Mouse (Mus musculus) ES-CJ7 (cell line): ENCODE data around the gene Trpv4.
A peak's percentile ranks its signal among the peaks of the same experiment; 100 is the strongest.

Source experiments
- DNase-seq: peaks from one replicate; pipeline ENCODE4 v3.0.0; 2011; ENCODE audit warnings: low read depth, low spot score

The Trpv4 gene

GRCm38 (mm10) chr5:114658255-114658654 is at the start of gene Trpv4:
Gene Trpv4 (minus strand): TSS chr5:114658421.
- no peak for DNase-seq

DNA sequence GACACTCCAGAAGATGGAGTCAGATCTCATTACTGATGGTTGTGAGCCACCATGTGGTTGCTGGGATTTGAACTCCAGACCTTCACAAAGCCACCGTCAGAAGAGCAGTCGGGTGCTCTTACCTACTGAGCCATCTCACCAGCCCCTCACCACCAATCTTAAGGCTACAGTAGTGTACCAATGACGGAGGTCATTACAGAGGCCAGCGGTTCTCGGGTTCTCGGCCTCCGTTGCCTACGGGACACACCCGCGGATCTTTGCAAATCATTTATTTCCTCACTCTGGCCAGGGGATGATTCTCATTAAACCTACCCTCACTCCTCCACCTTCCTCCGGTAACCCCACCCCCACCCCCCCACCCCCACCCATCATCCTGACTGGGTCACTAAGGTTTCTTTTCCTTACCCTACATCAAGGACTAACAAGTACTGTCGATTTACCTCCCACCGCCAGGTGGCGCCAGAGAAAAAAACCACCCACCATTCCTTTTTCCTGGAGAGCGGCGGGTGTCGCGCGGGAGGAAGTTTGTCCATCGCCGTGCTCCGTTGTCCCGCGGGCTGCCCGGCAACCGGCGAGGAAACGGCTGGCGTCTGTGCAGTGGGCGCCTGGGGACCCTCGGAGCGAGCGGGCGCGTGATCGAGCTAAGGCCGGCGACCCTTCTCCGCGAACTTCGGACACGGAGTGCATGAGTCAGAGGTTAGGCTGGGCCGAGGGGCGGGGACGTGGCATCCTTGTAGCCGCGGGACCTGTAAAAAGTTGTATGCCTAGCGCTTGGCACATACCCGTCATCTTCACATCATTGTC is 49.2 kb upstream of the Trpv4 start, which contains the start of gene Tchp:
Gene Tchp (plus strand): TSS at position 496 of the 804 bp plus-strand sequence.
- DNase-seq = peak; percentile 96

DNA sequence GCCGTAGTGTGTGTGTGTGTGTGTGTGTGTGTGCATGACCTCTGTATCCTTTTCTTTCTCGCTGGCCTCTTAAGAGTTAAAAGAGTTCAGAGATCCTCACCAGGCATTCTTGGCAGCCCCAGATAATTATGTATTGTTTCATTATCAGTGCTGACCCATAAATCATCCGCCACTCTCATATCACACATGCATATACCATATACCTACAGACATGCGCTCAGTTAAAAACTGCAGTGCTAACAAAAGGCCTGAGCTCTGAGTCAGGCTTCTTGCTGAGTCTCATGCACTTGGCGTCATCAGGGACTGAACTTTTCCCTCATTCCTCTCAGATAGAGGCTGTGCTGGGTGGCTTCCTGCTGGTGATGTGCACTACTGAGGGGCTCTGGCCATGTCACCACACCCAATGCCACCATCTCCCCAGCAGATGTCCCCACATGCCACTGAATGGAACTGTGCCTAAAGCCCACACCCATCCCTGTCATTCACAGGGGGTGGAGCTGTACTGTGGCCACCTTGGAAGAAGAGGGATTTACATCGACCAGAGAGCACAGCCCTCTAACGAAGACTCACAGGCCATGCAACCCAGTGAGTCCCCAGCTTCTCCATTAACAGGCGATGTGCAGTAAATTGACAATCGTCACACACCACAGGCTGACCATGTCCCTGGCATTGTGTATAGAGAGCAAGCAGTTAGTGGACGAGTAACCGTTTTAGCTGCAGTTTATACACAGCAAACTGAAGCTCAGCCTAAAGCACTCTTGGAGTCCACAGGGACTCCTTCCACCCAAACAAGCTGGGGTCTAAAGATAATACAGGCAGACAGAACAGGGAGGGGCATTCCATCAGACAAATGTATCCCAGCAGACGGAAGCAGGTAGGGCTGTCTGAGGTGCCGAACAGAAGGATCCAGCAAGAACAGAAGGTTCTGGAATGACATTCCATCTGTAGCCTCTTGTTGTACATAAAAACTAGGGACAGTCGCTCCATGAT is 44.5 kb upstream of the Trpv4 start:
- DNase-seq = peak; percentile 84

GRCm38 (mm10) chr5:114699015-114699414 is 40.8 kb upstream of the Trpv4 start:
- no peak for DNase-seq

GRCm38 (mm10) chr5:114698044-114698746 is 40.0 kb upstream of the Trpv4 start:
- DNase-seq = no peak

DNA sequence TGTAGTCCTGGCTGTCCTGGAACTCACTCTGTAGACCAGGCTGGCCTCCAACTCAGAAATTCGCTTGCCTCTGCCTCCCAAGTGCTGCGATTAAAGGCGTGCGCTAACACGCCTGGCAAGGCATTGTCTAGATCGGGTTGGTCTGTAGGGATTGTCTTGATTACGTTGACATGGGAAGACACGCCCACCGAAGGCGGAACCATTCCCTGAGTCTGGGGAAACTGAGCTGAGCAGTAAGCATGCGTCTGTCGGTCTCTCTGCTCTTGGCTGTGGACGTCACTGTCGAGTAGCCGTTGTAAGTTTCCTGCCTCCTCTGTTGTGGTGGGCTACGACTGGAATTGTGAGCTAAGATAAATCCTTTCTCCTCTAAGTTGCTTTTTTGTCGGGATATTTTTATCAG is 38.7 kb upstream of the Trpv4 start:
- DNase-seq = peak; percentile 96

DNA sequence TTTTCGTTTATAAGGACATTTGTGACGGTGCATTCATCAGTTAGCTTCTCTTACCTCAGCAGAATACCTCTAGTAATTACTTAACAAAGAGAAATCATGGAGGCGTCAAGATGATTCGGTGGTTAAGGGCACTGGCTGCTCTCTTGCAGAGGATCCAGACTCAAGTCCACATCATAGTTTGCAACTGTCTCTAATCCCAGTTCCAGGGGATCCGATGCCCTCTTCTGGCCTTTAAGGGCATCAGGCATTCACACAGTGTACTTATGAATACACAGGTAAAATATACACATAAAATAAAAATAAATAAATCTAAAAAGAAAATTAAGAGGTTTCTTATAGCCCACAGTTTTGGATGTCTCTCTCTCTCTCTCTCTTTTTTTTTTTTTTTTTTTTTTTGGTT is 37.6 kb upstream of the Trpv4 start:
- DNase-seq = peak; percentile 72

GRCm38 (mm10) chr5:114690633-114691567 is 32.7 kb upstream of the Trpv4 start, which contains the start of gene Gltp:
Gene Gltp (minus strand): TSS chr5:114690984.
- peak; percentile 92 for DNase-seq

- peak; percentile 52 for DNase-seq
These were observed 31.6 kb upstream of the Trpv4 start for GRCm38 (mm10) chr5:114689700-114690366.

DNA sequence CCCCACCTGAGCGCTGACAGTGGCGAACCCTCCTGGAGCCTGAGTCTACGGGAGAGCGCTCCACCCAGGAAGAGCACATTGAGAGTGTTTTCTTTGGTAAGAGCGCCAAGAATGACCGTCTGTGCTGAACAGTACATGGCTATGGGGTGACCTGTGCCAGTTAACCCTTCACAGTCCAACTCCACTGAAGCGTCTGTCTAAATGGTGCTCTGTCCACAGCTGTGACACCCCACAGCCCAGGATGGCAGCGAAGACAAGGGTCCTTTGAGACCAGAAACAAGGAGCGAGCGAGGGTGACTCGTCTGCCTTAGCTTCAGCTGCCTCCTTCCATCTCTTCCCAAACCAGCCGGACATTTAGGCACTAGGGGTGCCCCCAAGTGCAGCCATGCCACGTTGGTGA is 30.5 kb upstream of the Trpv4 start:
- no peak for DNase-seq

GRCm38 (mm10) chr5:114687901-114688300 is 29.7 kb upstream of the Trpv4 start:
- peak; percentile 57 for DNase-seq

DNA sequence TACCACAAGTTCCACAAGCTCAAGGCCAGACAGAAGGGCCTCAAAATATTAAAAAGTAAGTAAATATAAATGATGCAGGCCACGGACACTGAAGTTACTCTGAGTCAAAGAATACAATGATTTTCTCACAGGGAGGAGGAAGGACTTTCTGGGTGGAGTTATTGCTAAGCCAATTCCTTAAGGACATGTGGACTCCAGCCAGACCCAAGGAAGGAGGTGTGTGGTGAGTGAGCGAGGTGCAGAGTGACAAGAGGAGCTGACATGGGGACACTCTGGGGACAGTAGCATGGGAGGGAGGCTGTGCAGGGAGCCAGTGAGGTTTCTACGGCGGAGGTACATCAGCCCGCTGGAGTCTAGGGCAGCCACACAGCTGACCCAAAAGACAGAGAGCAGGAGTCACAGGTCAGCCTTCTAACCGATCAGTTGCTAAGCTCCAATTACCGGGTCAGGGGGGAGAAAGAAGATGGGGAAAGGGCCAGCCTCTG is 28.5 kb upstream of the Trpv4 start:
- DNase-seq = no peak

DNA sequence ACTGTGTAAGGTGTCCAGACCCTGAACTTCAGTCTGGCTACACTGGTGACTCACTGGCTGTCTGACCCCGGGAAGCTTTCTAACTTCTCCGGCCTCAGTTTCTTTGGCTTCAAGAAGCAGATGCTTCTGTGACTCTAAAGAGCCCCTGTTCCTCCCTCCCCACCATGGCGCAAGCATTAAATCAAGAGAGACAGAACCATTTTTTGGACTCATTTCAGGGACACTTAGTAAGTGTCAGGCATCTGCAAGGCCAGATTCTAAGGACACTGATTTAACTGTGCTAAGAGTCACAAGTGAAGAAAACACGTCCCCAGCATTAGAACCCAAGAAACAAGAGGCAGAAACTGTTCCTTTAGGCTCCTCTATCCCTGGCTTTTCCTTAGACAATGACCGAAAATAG is 27.8 kb upstream of the Trpv4 start:
- no peak for DNase-seq

DNA sequence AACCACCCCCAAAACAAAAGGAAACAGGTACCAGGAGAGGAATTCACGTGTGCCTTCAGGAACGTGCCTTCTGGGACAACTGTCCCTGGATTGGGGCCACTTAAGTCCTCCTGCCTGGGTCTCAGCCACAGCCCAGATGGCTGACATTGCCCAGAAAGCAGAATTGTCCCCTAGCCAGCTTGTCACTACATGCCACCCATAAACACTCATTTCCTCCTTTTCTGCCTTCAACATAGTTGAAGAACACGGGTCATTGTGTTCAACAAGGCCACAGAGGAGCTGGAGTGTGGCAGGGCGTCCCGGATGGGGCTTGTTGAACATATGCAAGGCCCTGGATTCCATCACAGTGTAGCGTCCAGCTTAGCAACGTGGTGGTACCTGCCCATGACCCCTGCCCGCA is 23.5 kb upstream of the Trpv4 start:
- DNase-seq = no peak

- no peak for DNase-seq
These were observed 22.6 kb upstream of the Trpv4 start for GRCm38 (mm10) chr5:114680676-114681285.

- DNase-seq = peak; percentile 9
These were observed 21.8 kb upstream of the Trpv4 start for GRCm38 (mm10) chr5:114679841-114680591.

GRCm38 (mm10) chr5:114674594-114674993 is 16.4 kb upstream of the Trpv4 start:
- no peak for DNase-seq

GRCm38 (mm10) chr5:114673114-114673513 is 14.9 kb upstream of the Trpv4 start:
- DNase-seq = no peak

- no peak for DNase-seq
These were observed 10.8 kb upstream of the Trpv4 start for GRCm38 (mm10) chr5:114669014-114669413.
